Mouse (Mus musculus) liver, adult (tissue): Measurements from ENCODE around the gene Fancc.

ENCODE experiments used
- GATA4 ChIP-seq: IDR thresholded peaks from 2 replicates; pipeline ENCODE4 v1.6.1; 2014; ENCODE audit warnings: mild to moderate bottlenecking, low read length; ENCODE audit not compliant: insufficient replicate concordance

Fancc gene

DNA sequence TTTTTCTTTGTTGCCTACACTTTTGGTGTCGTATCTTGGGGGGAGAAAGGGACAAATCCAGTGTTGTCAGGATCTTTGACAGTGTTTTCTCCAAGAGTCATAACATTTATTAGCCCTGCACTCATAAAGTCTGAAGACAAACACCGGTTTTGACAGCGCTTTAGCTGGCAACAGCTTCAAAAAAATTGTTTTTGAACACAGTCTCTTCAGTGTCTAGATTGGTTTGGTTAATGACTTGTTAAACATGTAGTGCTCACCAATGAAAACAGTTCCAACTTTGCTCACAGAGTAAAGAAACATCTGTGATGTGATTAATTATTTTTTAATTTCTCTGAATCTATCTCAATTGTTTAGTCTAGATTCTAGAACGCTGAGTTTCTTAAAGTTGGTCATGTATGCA is 137.7 kb downstream of the Fancc start:
- no peak for TF ChIP-seq GATA4

DNA sequence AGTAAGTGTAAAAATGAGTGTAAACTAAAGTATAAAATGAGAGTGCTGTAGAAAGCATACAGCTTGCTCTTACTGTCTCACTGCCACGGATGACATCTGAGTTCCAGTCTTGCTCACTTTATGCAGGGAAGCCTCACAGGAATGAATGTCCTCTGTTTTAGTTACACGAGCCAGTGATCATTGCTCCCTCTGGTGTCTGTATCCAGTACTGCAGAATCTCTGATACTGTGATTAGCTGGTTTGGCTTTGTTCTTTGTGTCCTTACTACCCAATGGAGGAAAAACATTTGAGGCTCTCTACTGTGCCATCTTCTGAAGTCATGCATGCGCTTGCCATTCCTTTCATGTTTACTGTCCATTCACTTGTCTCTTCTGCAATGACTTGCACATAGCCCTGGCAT is 140.5 kb downstream of the Fancc start:
- TF ChIP-seq GATA4, result no peak

DNA sequence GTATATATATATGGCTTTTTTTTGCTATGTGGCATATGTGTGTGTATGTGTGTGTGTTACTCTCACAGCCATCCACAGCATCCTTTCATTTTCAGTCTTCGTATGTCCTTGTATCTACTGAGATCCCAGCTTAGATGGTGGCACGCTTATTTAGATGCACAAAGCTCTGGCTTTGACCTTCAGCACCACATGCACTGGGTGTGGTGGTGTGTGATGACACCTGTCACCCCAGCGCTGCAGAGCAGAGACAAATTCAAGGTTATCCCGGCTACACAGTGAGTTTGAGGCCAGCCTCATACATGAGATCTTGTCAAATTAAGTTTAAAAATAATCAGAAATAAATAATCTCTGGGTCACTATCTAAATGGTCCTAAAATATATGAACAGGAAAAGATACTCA is 141.0 kb downstream of the Fancc start:
- no peak for TF ChIP-seq GATA4

DNA sequence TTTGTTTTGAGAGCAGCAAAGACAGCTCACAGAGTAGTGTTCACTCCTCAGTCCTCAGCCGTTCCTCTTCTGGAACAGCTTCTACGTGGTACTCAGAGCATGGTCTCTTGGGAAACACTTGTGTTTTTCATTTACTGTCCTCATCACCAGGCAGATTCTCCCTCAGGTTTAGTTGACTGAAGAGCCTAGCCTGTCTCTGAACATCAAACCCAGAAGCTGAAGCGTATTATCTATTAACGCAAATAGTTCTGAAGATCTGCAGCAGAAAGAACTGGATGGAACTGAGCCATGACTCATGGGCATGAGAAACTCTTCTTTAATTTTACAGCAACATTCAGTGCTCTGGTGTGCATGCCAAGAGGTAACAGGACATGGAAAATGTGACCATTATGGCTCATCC is 147.0 kb downstream of the Fancc start:
- TF ChIP-seq GATA4, result no peak

DNA sequence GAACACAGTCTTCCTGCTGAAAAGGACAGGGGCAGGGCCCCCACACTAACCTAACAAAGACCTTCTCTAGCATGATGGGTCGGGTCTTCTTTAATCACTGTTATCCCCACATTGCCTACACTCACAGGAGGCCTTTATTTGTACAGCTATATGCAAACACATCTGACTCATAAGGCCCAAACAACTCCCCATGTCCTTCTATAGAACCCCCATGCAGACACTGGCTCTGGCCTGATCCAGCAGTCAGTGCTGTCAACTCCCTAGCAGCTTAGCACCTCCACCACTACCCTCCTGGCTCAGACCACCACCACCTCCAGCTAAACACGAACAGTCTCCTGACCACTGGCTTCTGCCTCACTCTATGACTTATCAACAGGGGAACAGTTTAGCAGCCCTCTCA is 149.4 kb downstream of the Fancc start:
- no peak for TF ChIP-seq GATA4

DNA sequence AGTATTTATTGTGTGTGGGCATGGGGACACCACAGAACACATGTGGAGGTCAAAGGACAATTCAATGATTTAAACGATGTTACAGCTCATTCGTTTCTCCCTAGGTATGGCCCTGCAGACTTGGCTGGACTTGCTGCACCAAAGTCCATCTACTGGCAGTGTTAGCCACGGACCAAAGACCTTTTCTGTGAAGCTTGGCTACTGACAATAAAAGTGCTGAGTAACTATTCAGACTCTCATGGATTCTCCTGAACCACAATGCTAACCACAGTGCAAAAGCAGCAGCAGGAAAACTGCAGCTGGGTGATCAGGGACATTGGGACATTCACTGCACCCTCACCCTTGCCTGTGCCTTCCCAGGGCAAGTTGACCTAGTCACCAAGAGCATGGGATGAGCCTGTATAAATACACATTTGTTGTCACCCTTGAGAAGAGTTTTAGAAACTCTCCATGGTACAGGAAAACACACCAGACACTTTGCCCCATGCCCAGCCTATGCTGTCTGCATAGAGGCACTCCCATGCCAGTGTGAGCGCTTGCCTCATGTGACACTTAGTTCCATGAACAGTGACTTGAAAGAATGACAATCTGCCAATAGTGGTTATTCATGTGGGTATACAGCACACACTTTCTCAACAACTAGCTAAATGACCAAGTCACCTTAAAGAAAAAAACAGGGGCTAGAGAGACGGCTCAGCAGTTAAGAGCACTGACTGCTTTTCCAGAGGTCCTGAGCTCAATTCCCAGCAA is 151.4 kb downstream of the Fancc start:
- TF ChIP-seq GATA4, result no peak

DNA sequence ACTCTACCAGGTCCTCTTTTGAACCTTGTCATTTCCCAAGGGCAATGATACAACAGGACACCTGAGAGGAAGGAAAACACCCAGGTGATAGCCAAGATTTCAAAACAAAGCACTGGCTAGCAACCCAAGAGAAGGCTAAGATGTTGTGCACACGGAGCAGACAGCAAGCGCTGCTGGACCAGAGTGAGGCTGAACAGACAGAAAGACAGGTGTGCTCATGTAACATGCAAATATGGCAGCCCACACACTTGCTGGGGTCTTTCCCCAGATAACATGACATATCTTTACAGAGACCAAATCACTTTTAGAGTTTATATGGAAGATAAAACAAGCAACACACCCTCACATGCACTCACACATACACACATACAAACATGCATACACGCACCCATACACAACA is 152.6 kb downstream of the Fancc start:
- no peak for TF ChIP-seq GATA4

DNA sequence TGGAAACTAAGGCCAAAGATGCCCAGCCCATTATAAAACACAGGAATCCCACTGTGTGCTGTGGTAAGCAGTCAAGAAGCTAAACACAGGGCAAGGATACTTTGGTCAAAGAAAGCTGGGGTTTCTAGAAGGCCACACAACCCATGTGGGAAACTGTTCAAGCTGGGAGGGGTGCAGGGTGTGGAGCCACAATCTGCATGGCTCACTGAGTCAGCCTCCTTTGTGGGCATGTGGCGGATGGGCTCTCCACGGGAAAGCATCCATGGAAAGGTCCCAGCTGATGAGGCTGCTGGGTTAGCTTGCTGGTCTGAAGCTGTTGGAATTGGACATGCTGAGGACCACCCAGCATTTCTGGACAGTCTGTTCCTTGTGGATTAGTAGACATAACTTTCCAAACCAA is 154.3 kb downstream of the Fancc start:
- no peak for TF ChIP-seq GATA4

DNA sequence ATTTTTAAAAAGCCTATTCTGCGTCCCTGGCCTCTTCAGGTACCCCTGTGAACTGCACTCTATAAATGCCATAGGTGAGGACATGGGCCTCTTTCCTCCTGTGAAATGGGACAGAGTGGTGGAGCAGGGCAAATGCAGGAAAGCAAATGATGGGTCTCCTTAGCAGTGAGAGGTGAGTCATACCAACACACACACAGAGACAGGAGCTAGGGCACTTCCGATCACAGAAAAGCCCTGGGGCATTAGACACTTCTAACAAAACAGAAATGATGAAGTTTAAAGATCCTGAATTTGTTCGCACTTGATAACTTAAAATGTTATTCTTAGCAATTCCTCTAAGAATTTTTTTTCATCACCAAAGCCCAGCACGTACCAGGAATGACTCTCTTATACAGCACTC is 157.1 kb downstream of the Fancc start:
- TF ChIP-seq GATA4, result no peak

DNA sequence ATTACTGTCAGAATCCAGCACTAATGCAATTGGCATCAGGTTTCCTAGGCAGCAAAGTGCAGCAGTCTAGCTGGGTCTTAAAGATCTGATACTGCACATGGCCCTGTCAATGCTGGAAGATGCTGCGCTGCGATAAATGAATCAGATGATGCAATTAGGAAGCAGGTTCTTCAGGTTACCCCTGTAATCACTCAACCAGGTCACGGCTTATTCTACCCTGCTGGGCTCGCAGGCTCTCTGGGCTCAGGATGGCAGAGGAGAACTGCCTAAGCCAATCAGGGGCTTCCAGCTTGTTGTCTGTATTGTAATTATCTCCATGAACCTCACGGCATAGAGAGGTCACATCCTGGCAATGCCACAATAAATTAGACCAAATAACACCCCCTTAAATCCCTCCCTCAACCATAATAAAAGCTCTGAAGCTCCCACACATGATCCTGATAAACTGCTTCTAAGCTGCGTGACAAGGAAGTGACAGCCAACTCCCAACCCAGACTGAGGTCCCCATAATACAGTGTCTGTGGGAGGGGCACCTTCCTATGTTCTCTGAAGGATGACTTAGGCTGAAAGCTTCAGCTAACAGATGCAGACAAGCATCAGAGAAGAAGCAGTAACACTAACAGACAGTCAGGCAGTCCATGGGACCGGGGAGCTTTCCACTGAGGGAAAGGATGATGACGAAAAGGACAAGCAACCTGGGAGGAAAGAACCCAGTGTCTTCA is 159.7 kb downstream of the Fancc start:
- TF ChIP-seq GATA4, result no peak

DNA sequence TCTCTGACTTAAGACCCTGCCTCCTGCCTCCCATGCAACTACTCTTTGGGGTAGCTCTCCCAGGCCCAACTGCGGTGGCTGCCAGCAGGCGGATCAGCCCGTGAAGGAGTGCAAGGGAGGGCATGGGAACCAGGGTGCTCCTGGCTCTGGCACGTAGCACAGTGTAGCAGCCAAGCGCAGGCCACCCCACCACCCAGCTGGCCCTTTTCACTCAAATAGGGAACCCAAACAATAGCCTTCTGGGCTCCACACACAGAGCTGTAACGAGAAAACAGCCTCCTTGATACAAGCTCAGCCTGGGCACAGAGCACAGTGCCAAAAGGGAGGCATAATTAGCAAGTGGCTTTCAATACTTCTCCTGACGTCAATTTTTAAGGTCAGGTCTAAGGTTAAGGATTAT is 160.7 kb downstream of the Fancc start:
- no peak for TF ChIP-seq GATA4

DNA sequence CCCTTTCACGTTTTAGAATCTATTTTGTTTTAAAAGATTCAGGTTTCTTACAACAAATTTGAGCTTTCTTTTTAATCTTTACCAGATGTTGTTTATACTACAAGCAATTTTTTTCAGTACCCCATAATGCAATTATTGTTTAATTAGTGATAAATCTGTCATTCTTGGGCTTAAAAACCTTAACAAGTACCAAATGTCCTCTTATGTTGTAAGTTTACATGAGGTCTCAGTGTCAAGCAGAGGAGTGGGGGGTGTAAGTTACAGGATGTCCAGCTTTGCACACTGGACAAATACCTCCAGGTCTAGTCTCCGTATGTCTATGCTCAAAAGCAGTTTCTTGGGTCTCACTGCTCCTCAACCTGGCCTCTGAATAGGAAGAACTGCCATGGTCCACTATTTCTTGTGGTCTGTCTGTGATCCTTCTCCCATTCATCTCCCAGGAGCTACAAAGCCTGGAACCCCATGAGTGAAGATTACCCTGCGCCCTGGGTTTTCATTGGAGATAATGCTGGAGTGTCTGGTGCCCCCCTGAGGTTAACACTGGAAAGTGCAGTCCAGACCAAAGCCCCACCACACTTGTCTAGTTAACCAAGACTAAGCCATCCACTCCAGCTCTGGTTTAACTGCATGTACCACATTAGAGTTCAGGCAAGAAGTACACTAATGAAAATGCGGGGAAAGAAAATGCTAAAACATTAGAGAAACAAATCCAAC is 161.5 kb downstream of the Fancc start:
- TF ChIP-seq GATA4, result no peak

DNA sequence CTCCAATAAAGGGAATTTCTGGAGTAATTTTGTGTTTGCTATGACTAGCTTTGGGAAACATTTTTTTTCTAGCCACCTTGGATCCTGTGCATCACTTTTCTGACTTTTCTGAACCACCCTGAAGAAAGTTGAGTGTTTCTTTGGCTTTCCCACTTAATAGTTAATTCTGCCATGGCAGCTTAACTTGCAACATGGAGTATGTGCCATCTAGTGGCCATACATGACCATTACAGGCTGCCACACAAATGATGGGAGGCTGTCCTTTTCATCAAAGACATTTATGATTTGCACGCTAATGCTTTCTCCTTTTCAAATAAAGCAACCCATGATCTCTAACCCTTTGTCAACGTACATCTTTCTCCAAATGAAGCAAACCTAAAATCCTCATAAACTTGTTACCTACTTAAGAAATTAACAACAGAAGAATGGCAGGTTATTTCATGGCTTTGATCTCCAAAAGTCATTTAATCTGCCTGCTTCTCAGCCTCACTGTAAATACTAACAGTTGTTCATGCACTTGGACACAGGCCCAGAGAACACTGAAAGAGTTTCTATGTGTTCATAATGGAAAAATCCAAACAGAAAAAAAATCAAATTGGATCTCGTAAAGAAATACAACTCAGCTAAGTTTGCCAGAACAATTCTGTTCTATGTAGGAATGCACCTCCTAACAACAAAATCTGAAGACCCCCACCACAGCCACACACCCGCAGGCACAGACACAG is 164.3 kb downstream of the Fancc start:
- TF ChIP-seq GATA4, result no peak

DNA sequence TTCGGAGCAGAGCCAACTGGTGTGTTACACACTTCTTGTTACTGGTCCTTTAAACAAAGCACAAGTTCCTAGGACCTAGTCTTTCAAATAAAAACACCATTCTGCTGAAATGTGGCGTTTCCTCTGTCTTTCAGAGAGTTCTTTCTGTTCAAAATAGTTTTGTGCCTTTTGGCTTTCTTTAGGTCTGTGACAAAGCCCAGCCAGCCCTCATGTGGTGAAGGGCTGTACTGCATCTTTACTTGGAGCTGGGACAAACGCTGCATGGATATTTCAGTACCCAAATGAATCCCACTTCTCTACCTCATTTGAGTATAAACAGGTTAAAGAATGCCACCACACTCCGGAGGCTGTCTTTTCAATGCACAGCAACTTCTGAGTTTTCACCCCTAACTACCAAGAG is 165.7 kb downstream of the Fancc start:
- TF ChIP-seq GATA4, result no peak

DNA sequence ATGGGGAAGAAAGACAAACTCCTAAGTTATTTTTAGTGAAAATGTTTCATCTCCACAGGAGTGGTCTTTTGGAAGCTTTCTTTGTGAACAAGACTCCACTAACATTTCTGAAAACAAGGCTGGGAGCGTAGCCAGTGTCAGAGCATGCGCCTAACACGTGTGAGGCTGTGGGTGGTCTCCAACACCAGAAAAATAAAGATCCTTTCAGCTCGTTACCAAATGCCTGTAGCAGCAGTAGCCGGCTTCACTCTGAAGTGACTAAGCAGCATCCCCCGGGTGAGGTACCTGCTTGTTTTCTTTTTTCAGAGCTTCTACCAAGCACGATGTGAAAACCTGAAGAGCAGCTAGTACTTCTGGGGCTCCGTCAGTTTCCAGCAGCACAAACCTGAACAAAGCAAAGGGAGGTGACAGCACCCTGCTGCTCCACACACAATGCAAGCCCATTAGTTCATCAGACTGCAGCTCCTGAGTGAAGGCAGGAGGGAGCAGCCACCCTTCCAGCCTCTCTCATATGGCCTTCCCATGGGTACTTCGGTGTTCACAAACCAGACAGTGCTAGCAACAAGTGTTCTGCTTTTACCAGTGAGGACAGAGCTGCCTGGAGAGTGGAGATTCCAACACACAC is 166.7 kb downstream of the Fancc start:
- TF ChIP-seq GATA4, result no peak
